Mouse (Mus musculus) right cerebral cortex, postnatal 14 days (tissue): ENCODE results near the gene 2310057M21Rik.
"Not testable (repeated sequence)": the region's sequence is repeated elsewhere in the genome, so short reads cannot be mapped to it uniquely, and the experiment has no call there.

Experiments used
- DNase-seq: peaks from one replicate; pipeline ENCODE4 v3.0.0; 2022

2310057M21Rik gene

GRCm38 (mm10) chr7:131362615-131363300, at the start of gene 2310057M21Rik:
Gene 2310057M21Rik (minus strand): TSS chr7:131362759.
- DNase-seq = peak; percentile 94

DNA sequence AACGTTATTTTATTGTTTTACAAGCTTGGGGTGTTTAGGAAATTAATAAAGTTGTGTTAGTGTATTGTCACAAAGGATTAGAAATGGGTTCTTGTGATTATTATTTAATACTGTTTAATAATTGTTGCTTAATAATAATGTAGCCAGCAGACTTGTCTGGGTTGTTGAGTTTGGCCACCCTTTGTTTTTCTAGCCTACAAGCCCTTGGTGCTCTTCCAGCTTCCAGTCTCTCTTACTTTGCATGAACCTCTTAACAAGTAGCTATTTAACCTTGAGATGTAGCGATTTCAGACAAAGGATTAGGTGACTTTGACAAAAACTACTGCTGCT, 49.3 kb upstream of the 2310057M21Rik start:
- DNase-seq = no peak

DNA sequence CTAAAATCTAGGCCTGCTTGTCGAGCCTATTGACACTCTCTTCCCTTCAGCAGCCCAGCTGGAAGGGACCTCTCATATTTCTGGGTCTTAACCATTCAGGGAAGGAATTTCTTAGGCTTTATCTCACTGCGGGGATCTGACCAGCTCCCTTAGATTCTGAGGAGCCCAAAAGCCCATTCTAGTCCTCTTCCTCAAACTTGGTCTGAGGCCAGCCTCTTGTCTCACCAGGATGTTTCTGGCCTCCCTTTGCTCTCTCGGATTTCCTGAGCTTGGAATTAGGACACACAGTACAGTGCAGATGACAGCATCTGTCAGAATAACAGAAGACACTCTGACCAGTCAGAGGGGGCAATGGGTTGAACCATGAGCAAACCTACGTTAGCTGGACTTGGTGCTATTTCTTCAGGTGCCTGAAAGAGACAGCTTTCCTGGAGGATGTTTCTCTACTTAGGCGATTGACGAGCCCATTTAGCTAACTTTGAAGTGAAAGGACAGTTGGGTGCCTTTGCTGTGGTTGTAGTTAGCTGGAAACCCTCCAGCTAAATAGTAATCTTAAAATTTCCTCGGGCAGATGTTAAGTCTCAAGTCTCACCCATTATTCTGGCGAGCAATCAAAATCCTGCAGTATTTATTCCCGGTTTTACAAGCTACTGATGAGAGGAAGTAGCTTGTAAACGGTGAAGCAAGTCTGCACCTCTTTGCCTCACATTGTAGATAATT, 48.8 kb upstream of the 2310057M21Rik start:
- no peak for DNase-seq

DNA sequence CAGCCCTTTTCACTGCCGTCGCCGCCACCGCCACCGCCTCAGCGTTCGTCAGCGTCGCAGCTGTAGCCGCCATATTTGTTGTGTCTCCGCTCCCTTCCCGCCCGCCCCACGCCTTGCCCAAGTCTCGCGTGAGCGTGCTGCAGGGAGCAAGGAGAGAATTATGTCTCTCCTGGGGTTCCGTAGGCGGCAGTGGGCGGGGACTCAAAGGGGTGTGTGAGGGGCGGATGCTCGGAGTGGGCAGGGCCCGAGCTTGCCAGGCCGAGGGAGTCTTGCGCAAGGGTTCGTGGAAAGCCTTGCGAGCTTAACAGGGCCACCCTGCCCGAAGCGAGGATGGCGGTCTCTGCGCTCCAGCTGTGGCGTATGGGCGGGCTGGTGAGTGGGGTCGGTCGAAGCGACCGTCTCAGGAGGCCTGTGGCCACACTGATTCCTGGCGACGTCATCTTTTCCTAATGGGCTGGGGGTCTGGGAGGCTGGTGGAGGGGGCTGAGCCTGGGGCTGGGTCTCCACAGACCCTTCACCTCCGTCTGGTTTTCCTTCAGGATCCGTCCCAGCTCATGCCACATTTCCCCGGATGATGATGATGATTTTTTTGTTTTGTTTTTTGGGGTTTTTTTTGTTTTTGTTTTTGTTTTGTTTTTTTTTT, 48.0 kb upstream of the 2310057M21Rik start, which contains the start of the genes Ikzf5 and Acadsb:
Ikzf5 (minus strand) TSS at position 106 of the 643 bp plus-strand sequence.
Acadsb (plus strand) TSS at position 186 of the 643 bp plus-strand sequence.
- peak; percentile 98 for DNase-seq

- DNase-seq = peak; percentile 44
Observed at GRCm38 (mm10) chr7:131409988-131410385, 47.4 kb upstream of the 2310057M21Rik start.

DNA sequence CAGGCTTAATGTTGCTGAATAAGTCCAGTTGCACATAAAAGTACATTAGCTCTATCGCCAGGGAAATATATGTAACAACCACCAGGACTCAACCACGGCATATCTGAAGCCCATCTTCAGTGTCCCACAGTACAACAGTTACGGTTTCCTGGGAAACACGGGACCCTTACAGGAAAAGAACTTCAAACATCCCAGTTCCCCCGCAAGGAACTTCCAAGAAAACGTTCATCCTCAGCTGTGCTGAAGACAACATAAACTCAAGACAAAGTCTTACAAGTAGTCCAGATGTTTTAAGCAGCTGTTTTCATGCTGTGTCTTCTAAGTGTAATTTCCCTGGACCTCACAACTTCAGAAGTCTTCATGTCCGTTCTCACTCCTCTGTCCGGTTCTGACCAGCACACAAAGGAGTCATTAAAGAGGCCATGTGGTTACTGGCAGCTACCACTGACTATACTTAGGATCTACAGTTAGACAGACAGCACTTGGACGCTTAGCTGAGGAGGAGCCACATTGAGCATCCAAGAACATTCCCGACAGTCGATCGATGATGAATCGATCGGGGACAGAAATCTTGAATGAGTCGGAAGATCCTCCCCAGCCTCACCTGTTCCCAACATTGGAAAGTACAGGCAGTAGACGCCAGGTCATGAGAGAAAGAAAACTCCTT, 46.9 kb upstream of the 2310057M21Rik start:
- no peak for DNase-seq

DNA sequence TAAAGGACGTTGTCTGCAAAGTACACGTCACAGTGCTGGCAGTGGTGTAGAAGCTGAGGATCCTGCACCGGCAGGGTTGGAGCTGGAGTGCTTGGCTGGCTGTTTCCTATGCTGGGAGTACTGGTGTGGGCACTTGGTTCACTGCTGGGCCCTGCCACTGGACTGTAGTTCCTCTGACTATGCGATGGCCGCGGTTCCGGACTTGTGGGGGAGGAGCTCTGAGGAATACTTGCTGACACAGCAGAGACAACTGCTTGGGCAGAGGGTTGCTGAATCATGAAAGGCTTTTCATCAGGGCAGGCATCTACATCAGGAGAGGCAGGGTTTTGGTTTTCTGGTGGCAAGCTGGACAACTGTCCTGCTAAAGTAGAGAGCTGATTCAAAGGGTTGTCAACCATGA, 29.2 kb upstream of the 2310057M21Rik start:
- not testable (repeated sequence) for DNase-seq

DNA sequence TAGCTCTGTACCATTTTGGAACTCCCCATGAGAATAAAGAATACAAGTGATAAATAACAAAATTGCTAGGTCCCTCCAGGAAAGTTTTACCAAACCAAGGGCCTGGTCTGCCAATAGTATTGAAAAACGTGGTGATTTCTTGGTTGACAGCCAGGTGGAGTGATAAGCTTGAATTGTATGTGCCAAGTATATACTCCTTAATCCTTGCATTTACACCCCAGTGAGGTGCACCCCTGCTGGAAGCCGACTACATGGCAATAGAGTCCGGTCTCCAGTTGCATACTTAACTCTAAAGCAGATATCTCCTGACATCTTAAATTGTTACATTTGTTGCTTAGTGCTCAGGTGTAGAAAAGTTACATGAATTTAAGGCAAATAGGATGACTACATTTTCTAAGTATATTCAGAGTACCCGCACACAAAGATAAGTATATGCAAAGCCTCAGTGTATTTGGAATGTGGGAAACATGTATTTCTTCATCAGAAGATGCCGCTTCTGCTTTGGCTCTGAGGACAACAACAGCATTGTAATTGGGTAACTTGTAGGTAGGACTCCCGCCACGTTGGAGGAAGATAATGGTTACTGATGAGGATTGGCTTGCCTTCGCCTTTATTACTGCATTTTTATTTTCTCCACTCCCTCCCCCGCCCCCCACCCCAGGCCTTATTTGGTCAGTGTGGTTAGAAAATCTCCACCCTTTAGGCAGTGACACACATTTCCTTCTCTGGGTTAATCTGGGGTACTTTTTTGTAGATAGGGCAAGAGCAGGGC, 9.5 kb upstream of the 2310057M21Rik start:
- DNase-seq = no peak

DNA sequence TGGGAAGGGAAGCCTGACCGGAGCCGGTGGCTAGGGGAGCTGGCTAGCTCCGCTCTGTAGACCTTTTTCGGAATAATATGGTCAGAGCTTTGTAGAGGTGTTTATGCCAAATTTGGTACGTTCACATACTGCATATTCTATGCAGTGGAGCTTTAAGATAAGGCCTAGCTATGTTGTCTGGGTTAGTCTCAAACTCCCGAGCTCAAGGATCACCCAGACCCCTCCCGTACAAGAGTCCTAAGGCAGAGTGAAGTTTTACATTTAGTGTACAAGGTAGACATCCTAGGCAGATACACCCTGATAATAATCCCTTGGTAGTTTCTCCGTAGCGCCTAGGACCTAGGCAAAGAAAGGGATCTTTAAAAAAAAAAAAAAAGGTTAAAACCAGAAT, 8.9 kb upstream of the 2310057M21Rik start:
- DNase-seq = no peak

- peak; percentile 86 for DNase-seq
Observed at GRCm38 (mm10) chr7:131370648-131371469, 8.3 kb upstream of the 2310057M21Rik start, which contains the start of gene Pstk. Gene Pstk (plus strand): TSS chr7:131371141.

- DNase-seq = no peak
Observed at GRCm38 (mm10) chr7:131364131-131364530, 1.6 kb upstream of the 2310057M21Rik start.

DNA sequence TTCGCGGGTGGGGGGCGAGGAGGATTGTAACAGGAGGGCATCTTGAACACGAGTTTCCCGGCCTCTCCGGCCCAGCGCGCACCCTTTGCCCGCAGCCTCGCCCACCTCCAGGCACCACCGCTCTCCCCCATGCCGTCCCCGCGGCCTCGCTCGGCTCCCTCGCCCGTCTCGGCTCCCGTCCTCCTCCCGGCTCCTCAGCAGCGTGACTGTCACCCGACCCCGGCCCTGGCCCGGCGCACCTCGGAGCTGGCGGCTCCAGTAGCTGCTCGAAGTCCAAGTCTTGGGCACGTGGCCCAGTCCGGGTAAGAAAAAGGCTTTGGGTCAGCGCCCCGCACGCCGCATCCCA, 317 bp downstream of the 2310057M21Rik start:
- no peak for DNase-seq

DNA sequence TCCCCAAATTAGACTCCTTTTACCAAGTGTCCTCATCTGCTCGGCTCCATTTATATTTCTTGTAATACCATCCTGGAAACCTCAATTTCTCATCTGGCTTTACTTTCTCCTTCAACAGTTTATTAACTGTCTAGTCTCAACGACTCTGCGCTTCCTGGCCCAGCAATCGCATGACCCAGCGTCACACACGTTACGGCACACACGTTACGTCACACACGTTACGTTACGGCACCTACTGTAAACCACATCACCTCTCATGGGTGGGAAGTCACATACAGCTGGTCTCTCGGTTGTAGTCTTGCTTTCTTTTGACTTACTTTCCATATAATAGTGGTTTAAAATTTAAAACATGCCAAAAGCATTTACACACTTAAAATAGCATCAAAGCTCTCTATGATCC, 6.5 kb downstream of the 2310057M21Rik start:
- DNase-seq = no peak

GRCm38 (mm10) chr7:131345856-131346541, 16.6 kb downstream of the 2310057M21Rik start:
- DNase-seq = no peak

DNA sequence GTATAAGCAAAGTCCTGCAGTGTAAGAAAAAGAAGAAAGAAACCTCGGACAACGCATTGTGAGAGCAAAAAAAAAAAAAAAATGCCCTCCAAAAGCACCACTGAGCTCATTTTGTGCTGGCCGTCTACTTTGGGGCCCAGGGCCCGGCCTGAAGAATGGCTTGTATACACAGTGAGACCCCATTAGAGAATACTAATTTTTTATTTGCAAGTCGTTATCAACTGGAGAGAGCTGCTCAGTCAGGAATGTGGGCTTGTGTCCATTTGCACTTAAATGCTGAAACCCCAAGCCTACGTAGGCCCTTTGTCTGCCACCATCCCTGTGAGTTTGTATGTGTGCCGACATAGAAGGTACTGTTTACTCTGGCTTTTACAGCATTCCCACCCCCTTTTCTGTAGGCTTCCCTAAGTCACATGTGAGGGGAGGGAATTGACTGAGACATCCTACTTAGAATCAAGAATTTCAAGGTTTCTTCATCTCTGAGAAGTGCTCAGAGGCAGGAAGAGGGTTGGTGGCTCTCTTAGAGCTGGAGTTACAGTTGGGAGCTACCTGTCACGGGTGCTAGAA, 25.0 kb downstream of the 2310057M21Rik start:
- DNase-seq = no peak

GRCm38 (mm10) chr7:131333564-131333963, 29.0 kb downstream of the 2310057M21Rik start, which contains the start of gene Fam24a:
Gene Fam24a (plus strand): TSS chr7:131333864.
- no peak for DNase-seq

DNA sequence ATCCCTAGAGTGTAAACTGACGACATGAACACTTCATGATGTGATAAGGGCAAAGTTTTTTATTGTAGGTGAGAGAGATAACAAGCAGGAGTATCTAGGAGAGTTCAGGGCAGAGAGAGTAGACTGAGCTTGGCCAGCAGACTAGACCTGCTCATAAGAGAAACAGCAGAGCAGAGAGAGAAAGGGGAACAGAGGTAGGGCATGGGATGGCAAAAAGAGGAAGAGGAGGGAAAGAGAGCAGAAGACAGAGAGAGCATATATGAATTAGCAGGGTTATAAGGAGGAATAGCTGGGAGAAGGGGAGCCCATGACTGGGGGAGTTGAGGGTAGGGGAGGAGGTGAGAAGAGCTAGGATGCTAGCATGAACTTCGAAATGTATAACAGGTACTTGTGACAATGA, 30.9 kb downstream of the 2310057M21Rik start:
- no peak for DNase-seq

DNA sequence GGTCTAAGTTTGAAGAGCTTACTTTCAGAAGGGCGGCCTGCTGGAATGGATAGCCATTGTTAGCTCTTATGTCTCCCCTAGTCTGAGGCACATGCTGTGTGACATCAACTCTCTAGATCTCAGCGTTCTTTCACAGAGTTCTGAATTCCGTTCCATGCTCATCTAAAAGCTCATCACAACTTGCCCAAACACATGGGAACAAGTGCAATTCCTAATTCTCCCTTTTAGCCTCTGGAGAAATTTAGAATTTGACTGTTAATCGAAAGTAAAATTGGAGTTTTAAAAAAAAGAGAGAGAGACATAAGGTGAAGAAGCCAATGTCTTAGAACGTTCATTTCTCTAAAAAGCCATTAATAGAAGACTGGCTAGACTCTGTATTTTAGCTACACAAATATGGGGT, 33.1 kb downstream of the 2310057M21Rik start, which contains the start of gene Fam24b:
Fam24b (minus strand) TSS at position 101 of the 400 bp plus-strand sequence.
- DNase-seq = no peak

GRCm38 (mm10) chr7:131327054-131327453, 35.5 kb downstream of the 2310057M21Rik start:
- DNase-seq = no peak

DNA sequence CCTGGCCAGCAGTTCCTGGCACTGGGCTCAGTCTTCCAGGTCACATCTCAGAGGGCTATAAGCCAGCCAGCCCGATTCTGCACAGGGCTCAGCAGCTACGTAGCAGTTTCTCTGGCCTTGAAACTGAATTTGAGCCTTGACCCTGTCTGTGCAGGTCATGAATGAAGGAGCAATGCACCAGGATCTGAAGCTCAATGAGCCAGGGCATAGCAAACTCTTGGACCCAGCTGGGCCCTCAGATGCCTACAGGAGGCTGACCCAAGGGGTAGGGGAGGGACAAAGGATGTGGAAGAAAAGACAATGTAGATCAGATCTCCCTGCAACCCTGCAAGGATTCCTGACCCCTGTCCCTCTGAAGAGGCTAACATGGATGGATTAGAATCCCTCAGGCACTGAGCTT, 40.4 kb downstream of the 2310057M21Rik start, which contains the start of gene Cuzd1:
Cuzd1 (minus strand) TSS at position 101 of the 400 bp plus-strand sequence.
- no peak for DNase-seq
